Mouse (Mus musculus) intestine, embryonic 15.5 days (tissue): Measurements from ENCODE around the gene Gm35549. TPM values are rescaled to one million over a fixed set of nuclear protein-coding genes. Genes with fewer than 3 reads are reported as not detected.

Experiments used
- ATAC-seq: fragments of 200-750 bp; cut with Nextera tagmentation; 2 replicates; pipeline ENCODE4 v1.8.0; 2017; ENCODE audit warnings: moderate TSS enrichment, moderate library complexity
- H3K27ac ChIP-seq: fragments of 300-500 bp; sonication (generic); 2 replicates; pipeline ENCODE4 v1.5.1; 2015; ENCODE audit warnings: mild to moderate bottlenecking, inconsistent platforms
- H3K27me3 ChIP-seq: fragments of 300-500 bp; sonication (generic); replicated peaks from 2 replicates; pipeline ENCODE4 v1.6.1; 2015; ENCODE audit warnings: inconsistent platforms
- H3K36me3 ChIP-seq: fragments of 300-500 bp; sonication (generic); 2 replicates; pipeline ENCODE4 v1.6.1; 2015; ENCODE audit warnings: inconsistent platforms
- H3K4me1 ChIP-seq: fragments of 300-500 bp; sonication (generic); replicated peaks from 2 replicates; pipeline ENCODE4 v1.6.1; 2015; ENCODE audit warnings: inconsistent platforms
- H3K4me2 ChIP-seq: fragments of 300-500 bp; sonication (generic); replicated peaks from 2 replicates; pipeline ENCODE4 v1.6.1; 2015; ENCODE audit warnings: mild to moderate bottlenecking, inconsistent platforms
- H3K4me3 ChIP-seq: fragments of 300-500 bp; sonication (generic); replicated peaks from 2 replicates; pipeline ENCODE4 v1.5.1; 2015; ENCODE audit warnings: inconsistent platforms
- H3K9ac ChIP-seq: fragments of 300-500 bp; sonication (generic); 2 replicates; pipeline ENCODE4 v1.6.1; 2015; ENCODE audit warnings: inconsistent platforms
- H3K9me3 ChIP-seq: fragments of 300-500 bp; sonication (generic); 2 replicates; pipeline ENCODE4 v1.6.1; 2016; ENCODE audit warnings: inconsistent platforms
- WGBS: fragments of 180-500 bp; shearing (Covaris S2); methylation state at CpG from one replicate; pipeline ENCODE4 v1.1.7; 2015; 5-methylcytosine and 5-hydroxymethylcytosine counted together
- polyA plus RNA-seq: library from polyadenylated mRNA; unstranded; fragments of >200 nt; fragmentation: Nextera tagmentation; extraction: Ambion mirVana; gene quantifications from 2 replicates; pipeline ENCODE4 v1.2.1, GENCODE M21; 2015

The Gm35549 gene
- polyA plus RNA-seq, 1 experiment from 2014 or later = not detected

DNA sequence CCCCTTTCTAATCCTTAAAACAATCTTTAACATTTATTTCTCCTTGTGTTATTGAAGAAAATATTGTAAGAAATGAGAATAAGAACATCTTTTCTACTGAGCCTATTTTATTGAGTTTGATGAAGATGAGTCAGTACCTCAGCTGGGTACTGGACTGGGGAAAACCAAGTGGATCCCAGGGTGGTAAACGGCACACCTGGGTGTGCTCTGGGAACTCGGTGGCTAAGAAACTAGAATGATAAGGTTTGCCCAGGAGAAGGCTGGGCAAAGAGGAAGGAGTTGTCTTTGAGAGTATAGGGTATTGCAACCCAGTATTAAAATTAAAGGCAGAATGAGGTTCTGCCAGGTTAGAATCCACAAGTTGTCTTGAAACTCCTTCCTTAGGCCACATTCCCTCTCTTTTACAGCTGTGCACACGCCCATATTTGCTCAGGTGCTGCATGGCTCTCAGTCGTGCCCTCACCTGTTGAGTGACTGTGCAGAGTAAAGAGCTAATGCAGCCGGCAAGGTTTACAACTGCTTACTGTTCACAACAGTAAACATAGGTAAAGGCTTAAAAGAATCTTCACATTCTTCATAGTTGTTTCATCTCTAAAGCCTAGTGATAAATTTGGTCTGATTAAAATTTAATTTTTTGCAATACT, 20.3 kb downstream of the Gm35549 start:
- H3K27me3 ChIP-seq = no peaks in the 10 kb centered on the region
- ATAC-seq = peak; percentile 86
- H3K4me1 ChIP-seq = no peaks in the 10 kb centered on the region
- 0 out of 2 replicates have a peak, but pooled peaks cover 6% of the 10 kb centered on the region for H3K36me3 ChIP-seq
- no peak overlapping the region for H3K4me2 ChIP-seq
- H3K4me3 ChIP-seq = no peak overlapping the region
- no peak overlapping the region for H3K27ac ChIP-seq
- H3K9ac ChIP-seq = no peak overlapping the region
- WGBS = 63% methylated on average over 5 of the region's 5 CpGs
- no peaks in the 10 kb centered on the region for H3K9me3 ChIP-seq

DNA sequence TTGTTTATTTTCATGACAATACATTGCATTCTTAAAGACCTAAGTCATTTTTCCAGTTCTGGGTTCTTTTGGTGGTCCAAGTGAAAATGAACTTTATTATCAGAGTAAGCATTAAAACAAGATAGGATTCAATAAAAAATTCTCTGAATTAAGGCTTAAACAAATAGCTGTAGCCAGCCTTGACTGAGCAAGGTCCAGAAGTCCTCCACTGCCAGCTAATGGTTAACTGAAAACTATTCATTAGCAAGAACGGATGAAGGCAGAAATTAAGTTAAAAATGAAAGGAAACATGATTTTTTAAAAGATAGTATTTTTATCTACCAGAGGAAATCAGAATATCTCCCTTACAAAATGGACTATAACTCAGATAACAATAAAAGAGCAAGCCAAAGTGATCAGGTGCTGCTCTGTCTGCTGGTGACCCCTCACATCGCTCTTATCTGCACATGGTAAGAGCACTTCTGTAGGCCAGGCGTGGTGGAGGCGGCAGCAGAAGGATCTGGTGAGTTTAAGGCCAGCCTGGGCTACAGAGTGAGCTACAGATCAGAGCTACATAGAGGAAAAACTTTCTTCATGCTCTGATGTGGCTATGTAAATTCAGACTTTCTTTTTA, 28.5 kb downstream of the Gm35549 start:
- no peaks in the 10 kb centered on the region for H3K27me3 ChIP-seq
- H3K4me1 ChIP-seq = no peaks in the 10 kb centered on the region
- 68% methylated on average over 4 of the region's 4 CpGs for WGBS
- peak; percentile 93 for ATAC-seq
- no peak overlapping the region for H3K27ac ChIP-seq
- no peak overlapping the region for H3K4me3 ChIP-seq
- no peaks in the 10 kb centered on the region for H3K9me3 ChIP-seq
- H3K36me3 ChIP-seq = no peaks in the 10 kb centered on the region
- H3K9ac ChIP-seq = no peak overlapping the region
- no peak overlapping the region for H3K4me2 ChIP-seq

DNA sequence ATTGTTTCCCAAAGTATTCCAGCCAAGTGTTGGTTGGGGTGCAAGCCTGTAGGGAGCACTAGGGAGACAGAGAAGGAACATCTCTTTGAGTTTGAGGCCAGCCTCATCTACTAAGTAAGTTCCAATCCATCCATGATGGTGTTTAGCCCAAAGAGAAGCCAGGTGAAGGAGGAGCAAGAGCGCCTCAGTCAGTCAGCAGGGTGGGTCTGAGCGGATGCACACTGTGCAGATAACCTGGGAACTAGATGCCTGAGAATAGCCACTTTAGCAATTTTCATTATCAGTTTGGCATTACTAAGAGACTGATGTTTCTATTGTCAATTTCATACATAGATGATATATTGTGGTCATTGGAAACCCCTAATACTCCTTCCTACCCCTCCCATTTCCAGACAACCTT, 29.1 kb downstream of the Gm35549 start:
- Histone ChIP-seq H3K27me3 (no peaks in the 10 kb centered on the region), H3K9me3 (no peaks in the 10 kb centered on the region), H3K4me2 (no peak overlapping the region), H3K9ac (no peak overlapping the region), H3K4me1 (no peaks in the 10 kb centered on the region), H3K4me3 (no peak overlapping the region), H3K27ac (no peak overlapping the region), H3K36me3 (no peaks in the 10 kb centered on the region)
- peak; percentile 79 for ATAC-seq
- WGBS = 90% methylated on average over 2 of the region's 2 CpGs

DNA sequence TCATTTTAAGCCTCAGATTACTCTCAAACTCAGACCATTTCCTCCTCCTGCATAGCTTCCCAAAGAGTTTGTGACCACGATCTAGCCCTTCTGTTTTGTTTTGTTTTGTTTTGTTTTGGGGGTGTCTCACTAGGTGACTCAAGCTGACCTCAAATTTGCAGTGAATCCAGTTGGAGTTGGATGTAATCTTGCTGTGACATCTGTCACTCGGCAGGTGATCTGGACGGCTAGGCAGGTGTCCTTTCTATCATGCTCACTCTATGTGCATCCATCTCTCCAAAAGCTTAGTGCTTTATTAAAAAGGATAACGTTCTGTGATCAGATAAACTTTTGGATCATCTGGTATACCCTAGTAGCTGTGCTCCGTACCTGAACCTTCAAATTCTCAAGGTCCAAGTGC, 31.4 kb downstream of the Gm35549 start:
- Histone ChIP-seq H3K4me3 (no peak overlapping the region), H3K4me1 (no peaks in the 10 kb centered on the region), H3K36me3 (no peaks in the 10 kb centered on the region), H3K9ac (no peak overlapping the region), H3K9me3 (no peaks in the 10 kb centered on the region), H3K4me2 (no peak overlapping the region), H3K27me3 (no peaks in the 10 kb centered on the region), H3K27ac (no peak overlapping the region)
- WGBS = 88% methylated on average over 5 of the region's 5 CpGs
- ATAC-seq = no peak

DNA sequence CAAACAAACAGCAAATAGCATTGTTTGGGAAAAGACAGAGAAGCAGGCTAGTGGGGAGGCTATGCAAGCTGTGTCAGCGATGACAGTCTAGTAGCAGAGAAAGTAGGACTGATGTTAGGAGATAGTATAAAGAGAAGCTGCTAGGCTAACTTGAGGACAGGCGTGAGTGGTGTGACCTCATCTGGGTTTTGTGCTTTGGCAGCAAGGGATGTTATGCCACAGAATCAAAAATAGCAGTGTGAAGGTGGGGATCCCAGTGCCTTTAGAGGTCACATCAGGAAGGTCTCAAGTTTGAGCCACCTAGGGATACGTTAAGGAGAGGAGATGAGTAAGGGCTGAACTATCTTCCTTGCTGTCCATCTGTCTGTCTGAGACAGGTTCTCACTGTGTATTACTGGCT, 33.6 kb downstream of the Gm35549 start:
- Histone ChIP-seq H3K4me1 (0 out of 2 replicates have a peak, but pooled peaks cover 3% of the 10 kb centered on the region), H3K4me3 (no peak overlapping the region), H3K4me2 (no peak overlapping the region), H3K27ac (no peak overlapping the region), H3K9me3 (no peaks in the 10 kb centered on the region), H3K36me3 (no peaks in the 10 kb centered on the region), H3K27me3 (no peaks in the 10 kb centered on the region), H3K9ac (no peak overlapping the region)
- WGBS = 91% methylated on average over 3 of the region's 3 CpGs
- no peak for ATAC-seq

DNA sequence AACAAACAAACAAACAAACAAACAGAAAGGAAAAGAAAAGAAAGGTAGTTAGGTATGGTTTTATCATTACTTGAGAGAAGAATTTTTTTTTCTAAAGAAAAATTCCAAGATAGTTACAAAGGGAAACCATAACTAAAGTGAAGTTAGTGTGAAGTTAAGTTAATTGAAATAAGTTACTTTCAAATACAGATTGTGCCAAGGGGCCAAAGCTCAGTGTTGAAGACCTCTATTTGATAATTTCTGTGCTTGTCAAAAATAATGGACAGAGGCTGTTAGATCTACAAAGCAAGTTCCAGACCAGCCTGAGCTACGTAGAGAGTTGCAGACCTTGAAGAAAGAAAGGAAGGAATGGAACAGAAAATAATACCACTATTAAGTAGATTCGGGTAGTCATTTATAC, 36.6 kb downstream of the Gm35549 start:
- 0 out of 2 replicates have a peak, but pooled peaks cover 8% of the 10 kb centered on the region for H3K4me1 ChIP-seq
- no peaks in the 10 kb centered on the region for H3K36me3 ChIP-seq
- no peak overlapping the region for H3K4me3 ChIP-seq
- no peak overlapping the region for H3K27ac ChIP-seq
- 92% methylated on average over 2 of the region's 2 CpGs for WGBS
- H3K27me3 ChIP-seq = no peaks in the 10 kb centered on the region
- no peak for ATAC-seq
- H3K9ac ChIP-seq = no peak overlapping the region
- no peak overlapping the region for H3K4me2 ChIP-seq
- no peaks in the 10 kb centered on the region for H3K9me3 ChIP-seq

DNA sequence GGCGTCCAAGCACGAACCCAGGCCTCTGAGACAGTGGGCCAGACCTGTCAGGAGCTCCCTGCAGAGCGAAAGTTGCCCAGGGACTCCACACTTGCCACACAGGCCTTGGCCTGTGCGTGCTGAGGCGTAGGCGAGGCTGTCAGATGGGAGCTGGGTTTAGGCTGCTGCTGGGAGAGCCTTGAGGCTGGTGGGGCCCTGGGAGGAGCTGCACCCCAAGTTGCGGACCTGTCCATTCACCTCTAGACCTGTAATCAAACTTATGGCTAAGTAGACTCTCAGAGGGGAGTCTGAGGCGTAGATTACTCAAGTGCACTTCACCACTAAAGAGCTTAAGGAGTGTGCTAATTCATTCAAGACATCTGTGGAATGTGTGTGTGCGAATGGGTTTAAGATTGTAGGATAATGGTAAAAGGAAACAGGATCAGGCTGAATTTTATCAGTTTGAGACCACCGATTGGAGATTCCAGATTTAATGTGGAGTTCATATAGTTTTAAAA, 37.9 kb downstream of the Gm35549 start:
- ATAC-seq = no peak; the same call in 1 of the 2 replicates
- 10% methylated on average over 10 of the region's 10 CpGs for WGBS
- H3K27me3 ChIP-seq = no peaks in the 10 kb centered on the region
- peak overlapping the region; percentile 79 for H3K9ac ChIP-seq
- no peaks in the 10 kb centered on the region for H3K9me3 ChIP-seq
- H3K4me2 ChIP-seq = peak overlapping the region; percentile 92
- peak overlapping the region; percentile 70 for H3K4me3 ChIP-seq
- H3K4me1 ChIP-seq = 0 out of 2 replicates have a peak, but pooled peaks cover 8% of the 10 kb centered on the region
- peak overlapping the region; percentile 91 for H3K27ac ChIP-seq
- H3K36me3 ChIP-seq = no peaks in the 10 kb centered on the region

DNA sequence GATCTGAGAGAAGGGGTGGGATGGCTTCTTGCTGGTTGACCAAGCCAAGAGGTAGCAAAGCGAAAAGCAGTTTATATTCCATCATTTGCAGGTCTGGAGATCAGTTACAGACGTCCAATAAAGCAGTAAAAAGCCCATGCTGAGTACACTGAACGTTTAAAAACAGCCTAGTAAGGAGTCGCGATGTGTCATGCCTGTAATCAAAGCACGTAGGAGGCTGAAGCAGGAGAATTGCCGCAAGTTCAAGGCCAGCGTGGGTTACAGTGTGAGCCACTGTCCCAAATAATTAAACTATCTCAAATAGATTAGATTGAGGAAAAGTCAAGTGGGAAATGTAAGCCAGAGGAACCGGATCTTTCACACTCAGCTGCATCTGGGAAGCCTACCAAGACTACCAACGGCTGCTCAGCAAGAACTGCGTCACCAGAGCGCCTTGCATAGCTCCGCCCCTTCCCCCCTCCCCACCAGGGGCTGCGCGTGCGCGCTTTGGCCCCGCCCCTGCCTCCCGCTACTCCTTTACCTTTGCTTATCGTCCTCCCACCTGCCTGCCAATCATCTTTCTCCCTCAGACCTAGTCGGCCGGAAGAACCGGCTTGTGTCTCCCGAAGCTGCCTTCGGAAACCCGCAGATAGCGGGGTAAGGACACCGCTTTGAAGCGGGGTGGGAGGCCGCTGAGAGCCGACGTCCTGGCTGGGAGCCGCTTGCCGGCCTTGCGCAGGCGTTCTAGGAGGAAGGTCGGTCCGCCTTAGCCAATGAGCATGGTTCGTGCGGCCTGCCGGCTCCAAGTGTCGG, 38.6 kb downstream of the Gm35549 start, which contains the start of gene Tcaim:
Tcaim (plus strand) TSS at position 487 of the 792 bp plus-strand sequence.
- H3K36me3 ChIP-seq = no peaks in the 10 kb centered on the region
- H3K27me3 ChIP-seq = no peaks in the 10 kb centered on the region
- H3K4me2 ChIP-seq = peak within 1 kb of the TSS; percentile 92
- peak within 1 kb of the TSS; percentile 70 for H3K4me3 ChIP-seq
- H3K4me1 ChIP-seq = 0 out of 2 replicates have a peak, but pooled peaks cover 8% of the 10 kb centered on the region
- H3K27ac ChIP-seq = peak within 1 kb of the TSS; percentile 91
- no peaks in the 10 kb centered on the region for H3K9me3 ChIP-seq
- peak within 1 kb of the TSS; percentile 79 for H3K9ac ChIP-seq
- WGBS = 6% methylated on average over 42 of the region's 42 CpGs
- peak; percentile 99 for ATAC-seq

DNA sequence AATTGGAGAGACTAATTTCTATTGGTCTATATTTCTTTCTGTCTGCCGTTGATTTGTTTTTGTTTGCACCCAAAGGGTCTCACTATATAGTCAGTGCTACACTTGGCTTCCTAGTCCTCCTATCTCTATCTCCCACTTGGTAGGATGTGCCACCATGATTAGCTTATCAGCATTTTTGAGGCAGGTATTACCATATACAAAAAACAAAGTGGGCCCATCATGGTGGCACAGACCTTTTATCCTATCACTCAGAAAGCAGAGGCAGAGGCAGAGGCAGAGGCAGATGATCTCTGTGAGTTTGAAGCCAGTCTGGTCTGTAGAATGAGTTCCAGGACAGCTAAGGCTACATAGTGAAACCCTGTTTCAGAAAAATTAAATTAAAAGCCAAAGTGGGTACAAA, 57.3 kb downstream of the Gm35549 start:
- no peak overlapping the region for H3K27ac ChIP-seq
- 92% methylated on average over 1 of the region's 1 CpGs for WGBS
- H3K4me2 ChIP-seq = no peak overlapping the region

DNA sequence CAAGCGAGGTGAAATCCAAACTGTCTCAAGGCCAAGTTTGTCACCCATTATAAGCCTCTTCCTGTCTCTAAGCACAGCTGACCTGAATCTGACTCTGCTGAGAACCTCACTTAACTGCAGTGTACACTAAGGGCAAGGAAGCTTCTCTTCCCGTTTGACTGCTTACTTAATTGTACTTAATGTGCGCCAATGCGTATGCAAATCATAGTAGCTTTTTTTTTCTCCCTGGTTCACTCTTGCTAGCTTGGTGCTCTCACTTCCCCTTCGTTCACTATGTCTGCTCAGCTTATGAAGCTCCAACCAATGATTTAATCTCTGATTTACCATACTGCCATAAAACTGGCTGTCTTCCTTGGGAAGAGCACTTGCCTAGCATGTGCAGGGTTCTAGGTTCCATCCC, 58.6 kb downstream of the Gm35549 start:
- Histone ChIP-seq H3K4me1 (no peaks in the 10 kb centered on the region), H3K9ac (no peak overlapping the region), H3K9me3 (no peaks in the 10 kb centered on the region), H3K36me3 (no peaks in the 10 kb centered on the region), H3K27me3 (no peaks in the 10 kb centered on the region), H3K27ac (no peak overlapping the region), H3K4me3 (no peak overlapping the region), H3K4me2 (no peak overlapping the region)
- ATAC-seq = no peak
- WGBS = 70% methylated on average over 5 of the region's 5 CpGs

More for the DNA sequence above, 57.3 kb downstream of the Gm35549 start:
- Histone ChIP-seq H3K4me3 (no peak overlapping the region), H3K9ac (no peak overlapping the region), H3K4me1 (no peaks in the 10 kb centered on the region), H3K36me3 (no peaks in the 10 kb centered on the region), H3K27me3 (no peaks in the 10 kb centered on the region), H3K9me3 (no peaks in the 10 kb centered on the region)
- ATAC-seq = no peak
